Mouse (Mus musculus) liver, embryonic 11.5 days (tissue): ENCODE results near the gene Nars2. TPM values are rescaled to one million over a fixed set of nuclear protein-coding genes. Genes with fewer than 3 reads are reported as not detected.

Experiments
- polyA plus RNA-seq: library from polyadenylated mRNA; unstranded; fragments of >200 nt; fragmentation: Nextera tagmentation; extraction: Ambion mirVana; gene quantifications from 2 replicates; pipeline ENCODE4 v1.2.1, GENCODE M21; 2014

Gene Nars2
- polyA plus RNA-seq, 1 experiment from 2014 or later: 31.2 TPM

Other genes with a start within 250 kb of the Nars2 start
- 6.2 and 6.6 TPM in 2 replicates for gene Gab2, start 130.1 kb downstream of the Nars2 start, polyA plus RNA-seq